Mouse (Mus musculus) small intestine, adult 2 months (tissue): ENCODE measurements around the gene Szt2.

Source experiments
- CTCF ChIP-seq: fragments of 200-500 bp; IDR thresholded peaks from 2 replicates; pipeline ENCODE4 v1.5.1; 2012; ENCODE audit warnings: low read depth, mild to moderate bottlenecking, control low read depth, inconsistent platforms, low read length, moderate library complexity, mixed read lengths; ENCODE audit not compliant: insufficient replicate concordance, insufficient read length; ENCODE audit errors: extremely low read depth
- POLR2A ChIP-seq: fragments of 200-500 bp; IDR thresholded peaks from 2 replicates; pipeline ENCODE4 v1.6.1; 2012; ENCODE audit warnings: low read depth, mild to moderate bottlenecking, control low read depth, inconsistent platforms, low read length, moderate library complexity

- TF ChIP-seq CTCF = no peak
- no peak for TF ChIP-seq POLR2A
These were observed 48.4 kb upstream of the Szt2 start, which contains the start of gene Mpl for GRCm38 (mm10) chr4:118457345-118457975.
